Mouse (Mus musculus) hindbrain, embryonic 11.5 days (tissue): ENCODE results near the gene Nubp1. TPM values are rescaled to one million over a fixed set of nuclear protein-coding genes. Genes with fewer than 3 reads are reported as not detected.
A peak's percentile ranks its signal among the peaks of the same experiment; 100 is the strongest.

Experiments used
- ATAC-seq: fragments of 200-750 bp; cut with Nextera tagmentation; 2 replicates; pipeline ENCODE4 v1.8.0; 2017; ENCODE audit warnings: mild to moderate bottlenecking, moderate TSS enrichment, moderate library complexity; ENCODE audit not compliant: low FRiP score
- DNase-seq: peaks from one replicate; pipeline ENCODE4 v3.0.0-alpha.2; 2015; ENCODE audit warnings: low spot score
- H3K27ac ChIP-seq: fragments of 300-500 bp; sonication (generic); 2 replicates; pipeline ENCODE4 v1.5.1; 2014; ENCODE audit warnings: mild to moderate bottlenecking, low read depth, low read length
- H3K27me3 ChIP-seq: fragments of 300-500 bp; sonication (generic); 2 replicates; pipeline ENCODE4 v1.6.1; 2014; ENCODE audit warnings: mild to moderate bottlenecking, low read length, moderate library complexity, mixed read lengths; ENCODE audit not compliant: control insufficient read depth, insufficient read depth
- H3K36me3 ChIP-seq: fragments of 300-500 bp; sonication (generic); 2 replicates; pipeline ENCODE4 v1.6.1; 2014; ENCODE audit warnings: mild to moderate bottlenecking, low read length, moderate library complexity, mixed read lengths; ENCODE audit not compliant: control insufficient read depth, insufficient read depth
- H3K4me1 ChIP-seq: fragments of 300-500 bp; sonication (generic); replicated peaks from 2 replicates; pipeline ENCODE4 v1.6.1; 2014; ENCODE audit warnings: low read length, mixed read lengths; ENCODE audit not compliant: control insufficient read depth, insufficient read depth
- H3K4me2 ChIP-seq: fragments of 300-500 bp; sonication (generic); replicated peaks from 2 replicates; pipeline ENCODE4 v1.6.1; 2014; ENCODE audit warnings: mild to moderate bottlenecking, low read depth, low read length
- H3K4me3 ChIP-seq: fragments of 300-500 bp; sonication (generic); 2 replicates; pipeline ENCODE4 v1.5.1; 2014; ENCODE audit warnings: low read depth, low read length
- H3K9ac ChIP-seq: fragments of 300-500 bp; sonication (generic); 2 replicates; pipeline ENCODE4 v1.6.1; 2014; ENCODE audit warnings: low read depth, low read length
- H3K9me3 ChIP-seq: fragments of 300-500 bp; sonication (generic); 2 replicates; pipeline ENCODE4 v1.6.1; 2016; ENCODE audit warnings: low read length; ENCODE audit not compliant: control insufficient read depth
- WGBS: fragments of 180-500 bp; shearing (Covaris S2); extraction: QIAGEN DNeasy Blood & Tissue Kit; methylation state at CpG from one replicate; pipeline ENCODE4 v1.1.7; 2014; 5-methylcytosine and 5-hydroxymethylcytosine counted together
- polyA plus RNA-seq: library from polyadenylated mRNA; unstranded; fragments of >200 nt; fragmentation: Nextera tagmentation; extraction: Ambion mirVana; gene quantifications from 2 replicates; pipeline ENCODE4 v1.2.1, GENCODE M21; 2014

Nubp1 gene
- polyA plus RNA-seq, 1 experiment from 2014 or later, result 58.5 TPM

- Histone ChIP-seq H3K4me1 (peaks cover 3% of the 10 kb centered on the region; the same call in 1 of the 2 replicates), H3K36me3 (no peaks in the 10 kb centered on the region), H3K9ac (no peak overlapping the region), H3K4me3 (no peak overlapping the region), H3K27me3 (no peaks in the 10 kb centered on the region), H3K27ac (no peak overlapping the region), H3K4me2 (no peak overlapping the region), H3K9me3 (no peaks in the 10 kb centered on the region)
- ATAC-seq (no peak), DNase-seq (no peak)
- WGBS, result 67% methylated on average over 1 of the region's 1 CpGs
These were observed 34.5 kb upstream of the Nubp1 start for GRCm38 (mm10) chr16:10377286-10377685.

DNA sequence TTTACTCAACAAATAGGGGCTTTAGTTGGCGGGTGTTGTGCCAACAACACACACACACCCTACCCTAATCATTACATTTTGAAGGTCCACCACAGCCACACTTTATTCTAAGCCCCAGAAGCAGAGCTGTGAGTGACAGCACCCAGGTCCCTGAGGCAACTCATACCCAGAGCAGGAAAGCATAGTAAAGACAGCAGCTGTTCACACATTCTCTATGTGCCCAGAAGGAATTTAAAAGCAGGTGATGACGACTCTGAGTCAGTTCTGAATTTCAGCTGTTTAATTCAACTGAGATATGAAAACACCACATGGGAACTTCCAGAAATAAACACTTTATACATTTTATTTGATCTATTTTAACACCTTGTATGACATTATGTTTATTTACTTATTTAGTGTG is 32.2 kb upstream of the Nubp1 start:
- no peak for ATAC-seq
- Histone ChIP-seq H3K27me3 (no peaks in the 10 kb centered on the region), H3K36me3 (no peaks in the 10 kb centered on the region), H3K9me3 (no peaks in the 10 kb centered on the region), H3K4me3 (no peak overlapping the region), H3K9ac (no peak overlapping the region), H3K4me2 (no peak overlapping the region), H3K4me1 (peaks cover under 1% of the 10 kb centered on the region; the same call in 1 of the 2 replicates), H3K27ac (no peak overlapping the region)
- DNase-seq, result no peak
- WGBS, result 68% methylated on average over 2 of the region's 2 CpGs

DNA sequence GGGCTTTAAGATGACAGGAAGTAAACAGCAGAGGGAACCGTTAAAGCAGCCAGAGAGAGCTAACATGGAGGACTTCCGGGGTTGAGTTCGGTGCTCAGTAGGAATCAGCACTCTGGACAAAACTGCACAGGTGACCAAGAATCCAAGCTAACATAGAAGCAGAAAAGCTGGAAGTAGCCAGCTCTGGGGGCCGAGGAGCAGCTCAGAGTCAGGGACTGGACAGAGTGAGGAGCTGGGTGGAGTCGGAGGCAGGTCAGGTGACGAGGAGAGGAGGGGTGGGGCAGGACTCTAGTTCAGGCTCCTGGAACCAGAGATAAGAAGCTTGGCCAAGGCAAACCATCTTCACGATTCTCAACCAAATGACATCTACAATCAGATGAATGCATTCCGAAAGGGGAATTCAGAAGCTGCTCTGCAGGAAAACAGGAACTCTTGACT is 27.7 kb upstream of the Nubp1 start:
- no peaks in the 10 kb centered on the region for H3K36me3 ChIP-seq

DNA sequence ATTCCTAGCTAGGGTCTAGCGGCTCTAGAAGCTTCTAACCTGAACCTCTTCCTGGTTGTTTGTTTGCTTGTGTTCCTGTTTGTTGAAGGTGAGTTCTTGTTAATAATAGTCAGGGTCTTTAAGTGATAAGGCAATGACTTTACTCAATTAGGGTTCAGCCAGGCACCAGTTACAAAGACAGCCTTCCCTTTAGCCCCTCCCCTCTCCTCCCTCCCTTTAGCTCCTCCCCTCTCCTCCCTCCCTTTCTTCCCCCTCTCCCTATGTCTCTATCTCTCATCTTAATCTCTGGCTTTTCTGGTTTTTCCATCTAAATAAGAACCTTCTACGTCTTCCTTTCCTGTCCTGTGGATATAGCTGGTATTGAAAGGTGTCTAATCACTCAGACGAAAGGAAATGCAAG is 27.2 kb upstream of the Nubp1 start:
- no peaks in the 10 kb centered on the region for H3K36me3 ChIP-seq
- DNase-seq (no peak), ATAC-seq (no peak)
- H3K4me3 ChIP-seq, result no peak overlapping the region
- H3K27ac ChIP-seq, result no peak overlapping the region
- H3K9me3 ChIP-seq, result no peaks in the 10 kb centered on the region
- no peaks in the 10 kb centered on the region for H3K27me3 ChIP-seq
- H3K4me1 ChIP-seq, result no peaks in the 10 kb centered on the region
- H3K9ac ChIP-seq, result no peak overlapping the region
- 70% methylated on average over 3 of the region's 3 CpGs for WGBS
- no peak overlapping the region for H3K4me2 ChIP-seq

More for the DNA sequence above, 27.7 kb upstream of the Nubp1 start:
- Histone ChIP-seq H3K4me1 (no peaks in the 10 kb centered on the region), H3K9me3 (no peaks in the 10 kb centered on the region), H3K9ac (no peak overlapping the region), H3K4me2 (no peak overlapping the region), H3K27ac (no peak overlapping the region), H3K4me3 (no peak overlapping the region), H3K27me3 (no peaks in the 10 kb centered on the region)
- ATAC-seq, result no peak
- DNase-seq, result no peak
- WGBS, result 29% methylated on average over 8 of the region's 8 CpGs

DNA sequence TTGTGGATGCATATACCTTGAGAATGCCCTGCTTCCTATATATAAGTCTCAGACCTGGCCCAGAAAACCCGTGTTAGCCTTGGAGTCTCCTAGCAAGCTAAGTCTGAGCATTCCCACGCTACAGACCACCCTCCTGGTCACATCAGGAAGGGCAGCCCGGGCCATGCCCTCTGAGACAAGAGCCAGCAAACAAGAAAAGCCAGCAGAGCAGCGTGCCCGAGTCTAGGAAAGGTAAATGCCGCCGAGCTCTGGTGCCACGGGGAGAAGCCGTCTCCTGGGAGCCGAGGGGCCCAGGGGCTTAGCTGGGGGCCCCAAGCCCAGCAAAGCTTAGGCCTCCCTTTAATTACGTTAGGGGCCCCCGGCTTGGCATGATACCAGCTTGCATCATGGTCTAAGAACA is 26.5 kb upstream of the Nubp1 start:
- DNase-seq (no peak), ATAC-seq (no peak)
- H3K9me3 ChIP-seq, result no peaks in the 10 kb centered on the region
- no peak overlapping the region for H3K9ac ChIP-seq
- H3K4me3 ChIP-seq, result no peak overlapping the region
- no peaks in the 10 kb centered on the region for H3K4me1 ChIP-seq
- WGBS, result 83% methylated on average over 12 of the region's 12 CpGs
- no peaks in the 10 kb centered on the region for H3K27me3 ChIP-seq
- no peak overlapping the region for H3K27ac ChIP-seq
- H3K4me2 ChIP-seq, result no peak overlapping the region
- no peaks in the 10 kb centered on the region for H3K36me3 ChIP-seq

DNA sequence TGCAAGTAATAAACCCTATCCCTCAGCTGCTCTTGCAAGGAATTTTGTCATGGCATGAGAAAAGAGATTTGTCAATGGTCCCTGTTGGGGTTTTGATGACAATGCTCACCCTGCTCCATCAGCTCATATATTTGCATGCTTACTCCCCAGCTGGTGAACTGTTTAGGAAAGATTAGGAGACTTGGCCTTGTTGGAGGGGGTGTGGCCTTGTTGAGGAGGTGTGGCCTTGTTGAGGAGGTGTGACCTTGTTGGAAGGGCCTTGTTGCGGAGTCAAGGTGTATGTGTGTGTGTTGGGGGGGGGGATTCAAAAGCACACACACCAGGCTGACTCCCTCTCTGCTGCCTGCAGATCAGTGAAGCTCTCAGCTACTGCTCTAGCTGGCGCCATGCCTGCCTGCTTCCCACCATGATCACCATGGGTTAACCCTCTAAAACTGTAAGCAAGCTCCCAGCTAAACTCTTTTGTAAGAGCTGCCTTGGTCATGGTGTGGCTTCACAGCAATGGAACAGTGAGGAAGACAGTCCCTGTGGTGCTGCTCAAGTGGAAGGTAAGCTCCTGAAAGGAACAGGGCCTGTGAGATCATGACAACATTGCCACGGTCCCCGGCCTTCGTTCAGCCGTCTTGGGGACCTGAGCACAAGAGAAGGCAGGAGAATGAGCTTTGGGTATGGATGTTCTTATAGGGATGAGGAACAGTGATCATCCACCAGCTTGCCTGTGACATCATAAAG is 22.9 kb upstream of the Nubp1 start:
- H3K4me2 ChIP-seq, result no peak overlapping the region
- H3K36me3 ChIP-seq, result no peaks in the 10 kb centered on the region
- DNase-seq (no peak), ATAC-seq (no peak)
- H3K27me3 ChIP-seq, result no peaks in the 10 kb centered on the region
- H3K4me3 ChIP-seq, result no peak overlapping the region
- H3K9me3 ChIP-seq, result no peaks in the 10 kb centered on the region
- H3K4me1 ChIP-seq, result no peaks in the 10 kb centered on the region
- no peak overlapping the region for H3K27ac ChIP-seq
- H3K9ac ChIP-seq, result no peak overlapping the region
- WGBS, result 88% methylated on average over 6 of the region's 6 CpGs

DNA sequence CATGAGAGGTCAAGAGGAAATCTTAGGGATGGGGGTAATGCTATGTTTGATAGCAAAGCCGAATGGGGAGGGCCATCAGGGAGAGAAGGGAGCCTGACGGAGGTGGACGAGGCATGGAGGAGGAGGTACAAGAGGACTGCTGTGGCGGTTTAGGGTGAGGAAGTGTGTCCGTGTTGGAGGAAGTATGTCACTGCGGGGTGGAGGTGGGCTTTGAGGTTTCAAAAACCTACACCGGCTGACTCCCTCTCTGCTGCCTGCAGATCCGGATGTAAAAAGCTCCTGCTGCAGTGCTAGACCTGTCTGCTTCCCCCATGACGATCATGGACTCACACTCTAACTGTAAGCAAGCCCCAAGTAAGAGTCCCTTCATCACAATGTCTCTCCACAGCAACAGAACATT is 19.2 kb upstream of the Nubp1 start:
- no peak for ATAC-seq
- Histone ChIP-seq H3K27ac (no peak overlapping the region), H3K4me2 (no peak overlapping the region), H3K4me1 (no peaks in the 10 kb centered on the region), H3K9ac (no peak overlapping the region), H3K4me3 (no peak overlapping the region), H3K36me3 (no peaks in the 10 kb centered on the region), H3K27me3 (no peaks in the 10 kb centered on the region), H3K9me3 (no peaks in the 10 kb centered on the region)
- DNase-seq, result no peak
- 92% methylated on average over 9 of the region's 9 CpGs for WGBS

DNA sequence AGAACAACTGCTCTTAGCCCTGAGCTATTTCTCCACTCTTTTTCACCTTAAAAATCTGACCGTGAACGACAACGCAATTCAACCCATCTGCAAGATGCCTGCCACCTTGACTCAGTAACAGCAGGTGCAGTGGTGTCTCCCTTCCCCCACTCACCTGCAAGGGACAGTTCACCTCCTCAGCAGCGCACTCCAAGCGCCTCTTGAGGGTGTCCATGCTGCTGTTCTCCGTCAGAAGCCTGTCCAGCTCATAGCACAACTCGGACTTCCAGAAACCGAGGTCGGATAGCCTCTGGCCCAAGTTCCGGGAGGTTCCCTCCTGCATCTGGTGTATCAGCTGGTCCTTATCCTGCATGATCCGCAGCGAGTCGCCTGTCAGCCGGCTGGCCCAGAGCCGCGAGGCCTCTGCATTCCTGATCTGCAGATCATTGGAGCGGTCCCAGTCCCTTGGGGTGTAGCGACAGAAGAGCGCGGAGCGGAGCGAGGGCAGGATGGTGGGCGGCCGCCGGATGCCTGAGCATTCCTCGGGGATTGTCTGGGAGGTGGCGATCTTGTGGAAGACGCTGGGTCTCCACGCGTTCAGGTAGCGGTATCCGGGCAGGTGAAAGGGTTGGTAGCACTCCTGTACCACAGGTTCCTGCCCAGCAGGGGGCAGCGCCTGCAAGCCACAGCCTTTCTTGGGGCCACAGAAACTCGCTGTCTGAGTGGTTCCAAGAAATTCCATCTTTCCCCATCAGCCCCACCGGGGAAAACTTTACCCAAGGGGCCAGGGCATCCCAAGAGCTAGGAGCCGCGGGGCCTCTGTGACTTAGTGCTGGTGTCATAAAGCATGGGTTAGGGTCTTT is 16.8 kb upstream of the Nubp1 start, which contains the start of gene Tekt5:
Gene Tekt5, minus strand, starts transcription at position 792 of the 842 bp plus-strand sequence.
- peak within 1 kb of the TSS; percentile 42 for H3K4me2 ChIP-seq
- WGBS, result 8% methylated on average over 37 of the region's 37 CpGs
- DNase-seq, result peak; percentile 49
- H3K27ac ChIP-seq, result no peak within 1 kb of the TSS
- H3K4me1 ChIP-seq, result no peaks in the 10 kb centered on the region
- H3K4me3 ChIP-seq, result peak within 1 kb of the TSS; percentile 21; the same call in 1 of the 2 replicates
- no peak within 1 kb of the TSS for H3K9ac ChIP-seq
- H3K27me3 ChIP-seq, result no peaks in the 10 kb centered on the region
- ATAC-seq, result 0 out of 2 replicates have a peak, but pooled peaks have one; percentile 43
- no peaks in the 10 kb centered on the region for H3K9me3 ChIP-seq
- no peaks in the 10 kb centered on the region for H3K36me3 ChIP-seq
